Mouse (Mus musculus) liver, embryonic 12.5 days (tissue): Measurements from ENCODE around the gene Padi3. TPM values are rescaled to one million over a fixed set of nuclear protein-coding genes. Genes with fewer than 3 reads are reported as not detected.
A peak's percentile ranks its signal among the peaks of the same experiment; 100 is the strongest.

Source experiments
- ATAC-seq: fragments of 200-750 bp; cut with Nextera tagmentation; 2 replicates; pipeline ENCODE4 v1.8.0; 2017; ENCODE audit warnings: moderate number of reproducible peaks, mild to moderate bottlenecking, moderate library complexity
- H3K27ac ChIP-seq: fragments of 300-500 bp; sonication (generic); 2 replicates; pipeline ENCODE4 v1.5.1; 2016; ENCODE audit warnings: mild to moderate bottlenecking
- H3K27me3 ChIP-seq: fragments of 300-500 bp; sonication (generic); replicated peaks from 2 replicates; pipeline ENCODE4 v1.6.1; 2016; ENCODE audit warnings: mild to moderate bottlenecking, moderate library complexity
- H3K36me3 ChIP-seq: fragments of 300-500 bp; sonication (generic); 2 replicates; pipeline ENCODE4 v1.6.1; 2016; ENCODE audit warnings: mild to moderate bottlenecking, moderate library complexity
- H3K4me1 ChIP-seq: fragments of 300-500 bp; sonication (generic); 2 replicates; pipeline ENCODE4 v1.6.1; 2016
- H3K4me2 ChIP-seq: fragments of 300-500 bp; sonication (generic); 2 replicates; pipeline ENCODE4 v1.6.1; 2016; ENCODE audit warnings: mild to moderate bottlenecking, moderate library complexity
- H3K4me3 ChIP-seq: fragments of 300-500 bp; sonication (generic); 2 replicates; pipeline ENCODE4 v1.5.1; 2016; ENCODE audit warnings: mild to moderate bottlenecking, moderate library complexity
- H3K9ac ChIP-seq: fragments of 300-500 bp; sonication (generic); 2 replicates; pipeline ENCODE4 v1.6.1; 2016; ENCODE audit warnings: mild to moderate bottlenecking, moderate library complexity
- H3K9me3 ChIP-seq: fragments of 300-500 bp; sonication (generic); replicated peaks from 2 replicates; pipeline ENCODE4 v1.6.1; 2016; ENCODE audit warnings: mild to moderate bottlenecking, moderate library complexity
- WGBS: fragments of 180-500 bp; shearing (Covaris S2); methylation state at CpG from one replicate; pipeline ENCODE4 v1.1.7; 2016; ENCODE audit not compliant: insufficient replicate concordance; 5-methylcytosine and 5-hydroxymethylcytosine counted together
- polyA plus RNA-seq: library from polyadenylated mRNA; unstranded; fragments of >200 nt; fragmentation: Nextera tagmentation; extraction: Ambion mirVana; gene quantifications from 2 replicates; pipeline ENCODE4 v1.2.1, GENCODE M21; 2016

Gene Padi3
- polyA plus RNA-seq, 1 experiment from 2014 or later = 0.37 TPM

GRCm38 (mm10) chr4:140837879-140838278 lies 27.4 kb upstream of the Padi3 start:
- Histone ChIP-seq H3K9me3 (no peaks in the 10 kb centered on the region), H3K9ac (no peak overlapping the region), H3K4me2 (peak overlapping the region; percentile 31), H3K27ac (no peak overlapping the region), H3K4me3 (no peak overlapping the region), H3K36me3 (no peaks in the 10 kb centered on the region), H3K4me1 (peaks cover 25% of the 10 kb centered on the region), H3K27me3 (peaks cover 68% of the 10 kb centered on the region)
- ATAC-seq = peak; percentile 39; the same call in 1 of the 2 replicates
- 21% methylated on average over 8 of the region's 8 CpGs for WGBS

- no peak overlapping the region for H3K27ac ChIP-seq
- no peaks in the 10 kb centered on the region for H3K9me3 ChIP-seq
- peaks cover 24% of the 10 kb centered on the region for H3K4me1 ChIP-seq
- no peak for ATAC-seq
- H3K27me3 ChIP-seq = peaks cover 75% of the 10 kb centered on the region
- H3K4me2 ChIP-seq = no peak overlapping the region
- H3K36me3 ChIP-seq = no peaks in the 10 kb centered on the region
- H3K4me3 ChIP-seq = no peak overlapping the region
- no peak overlapping the region for H3K9ac ChIP-seq
- 63% methylated on average over 11 of the region's 11 CpGs for WGBS
Measured at GRCm38 (mm10) chr4:140836208-140836866, 25.9 kb upstream of the Padi3 start.

GRCm38 (mm10) chr4:140835682-140836081 lies 25.2 kb upstream of the Padi3 start:
- ATAC-seq = peak; percentile 78
- Histone ChIP-seq H3K9ac (no peak overlapping the region), H3K27ac (no peak overlapping the region), H3K36me3 (no peaks in the 10 kb centered on the region), H3K4me2 (peak overlapping the region; percentile 27), H3K27me3 (peaks cover 79% of the 10 kb centered on the region), H3K4me1 (peaks cover 19% of the 10 kb centered on the region), H3K4me3 (no peak overlapping the region), H3K9me3 (no peaks in the 10 kb centered on the region)
- 4% methylated on average over 7 of the region's 10 CpGs for WGBS

- no peak overlapping the region for H3K9ac ChIP-seq
- H3K27ac ChIP-seq = no peak overlapping the region
- no peaks in the 10 kb centered on the region for H3K36me3 ChIP-seq
- peaks cover 19% of the 10 kb centered on the region for H3K4me1 ChIP-seq
- H3K4me3 ChIP-seq = no peak overlapping the region
- peaks cover 91% of the 10 kb centered on the region for H3K27me3 ChIP-seq
- no peaks in the 10 kb centered on the region for H3K9me3 ChIP-seq
- no peak overlapping the region for H3K4me2 ChIP-seq
- 68% methylated on average over 6 of the region's 6 CpGs for WGBS
- no peak for ATAC-seq
Measured at GRCm38 (mm10) chr4:140834327-140834934, 24.0 kb upstream of the Padi3 start.

GRCm38 (mm10) chr4:140832821-140833220 lies 22.4 kb upstream of the Padi3 start:
- H3K27ac ChIP-seq = no peak overlapping the region
- ATAC-seq = no peak
- H3K9ac ChIP-seq = no peak overlapping the region
- H3K4me3 ChIP-seq = no peak overlapping the region
- peaks cover 14% of the 10 kb centered on the region for H3K4me1 ChIP-seq
- no peak overlapping the region for H3K4me2 ChIP-seq
- H3K9me3 ChIP-seq = no peaks in the 10 kb centered on the region
- 52% methylated on average over 8 of the region's 8 CpGs for WGBS
- peaks cover 85% of the 10 kb centered on the region for H3K27me3 ChIP-seq
- no peaks in the 10 kb centered on the region for H3K36me3 ChIP-seq

- no peaks in the 10 kb centered on the region for H3K9me3 ChIP-seq
- H3K4me1 ChIP-seq = peaks cover 13% of the 10 kb centered on the region
- H3K9ac ChIP-seq = no peak overlapping the region
- no peak for ATAC-seq
- H3K4me3 ChIP-seq = no peak overlapping the region
- 74% methylated on average over 4 of the region's 4 CpGs for WGBS
- peaks cover 85% of the 10 kb centered on the region for H3K27me3 ChIP-seq
- no peaks in the 10 kb centered on the region for H3K36me3 ChIP-seq
- no peak overlapping the region for H3K4me2 ChIP-seq
- no peak overlapping the region for H3K27ac ChIP-seq
Measured at GRCm38 (mm10) chr4:140831808-140832207, 21.4 kb upstream of the Padi3 start.

GRCm38 (mm10) chr4:140827237-140827636 lies 16.8 kb upstream of the Padi3 start:
- WGBS = 44% methylated on average over 3 of the region's 3 CpGs
- Histone ChIP-seq H3K4me3 (no peak overlapping the region), H3K4me1 (no peaks in the 10 kb centered on the region), H3K9me3 (no peaks in the 10 kb centered on the region), H3K36me3 (no peaks in the 10 kb centered on the region), H3K4me2 (no peak overlapping the region), H3K27ac (no peak overlapping the region), H3K9ac (no peak overlapping the region), H3K27me3 (peaks cover 67% of the 10 kb centered on the region)
- ATAC-seq = no peak

GRCm38 (mm10) chr4:140825942-140826341 lies 15.5 kb upstream of the Padi3 start:
- H3K4me1 ChIP-seq = no peaks in the 10 kb centered on the region
- WGBS = 52% methylated on average over 11 of the region's 11 CpGs

GRCm38 (mm10) chr4:140821988-140822387 lies 11.5 kb upstream of the Padi3 start:
- 50% methylated on average over 5 of the region's 5 CpGs for WGBS
- ATAC-seq = no peak; the same call in 1 of the 2 replicates
- H3K36me3 ChIP-seq = no peaks in the 10 kb centered on the region

More at GRCm38 (mm10) chr4:140825942-140826341, 15.5 kb upstream of the Padi3 start:
- Histone ChIP-seq H3K4me2 (no peak overlapping the region), H3K27ac (no peak overlapping the region), H3K9ac (no peak overlapping the region), H3K36me3 (no peaks in the 10 kb centered on the region), H3K9me3 (no peaks in the 10 kb centered on the region), H3K27me3 (peaks cover 60% of the 10 kb centered on the region), H3K4me3 (no peak overlapping the region)
- ATAC-seq = no peak

GRCm38 (mm10) chr4:140817413-140817812 lies 7.0 kb upstream of the Padi3 start:
- Histone ChIP-seq H3K9ac (no peak overlapping the region), H3K4me3 (no peak overlapping the region), H3K36me3 (no peaks in the 10 kb centered on the region)

More at GRCm38 (mm10) chr4:140821988-140822387, 11.5 kb upstream of the Padi3 start:
- no peak overlapping the region for H3K4me2 ChIP-seq
- peaks cover 29% of the 10 kb centered on the region for H3K27me3 ChIP-seq
- no peak overlapping the region for H3K4me3 ChIP-seq
- H3K27ac ChIP-seq = no peak overlapping the region
- no peak overlapping the region for H3K9ac ChIP-seq
- peaks cover 5% of the 10 kb centered on the region for H3K4me1 ChIP-seq
- H3K9me3 ChIP-seq = no peaks in the 10 kb centered on the region

GRCm38 (mm10) chr4:140815996-140816917 lies 5.8 kb upstream of the Padi3 start:
- peaks cover 25% of the 10 kb centered on the region for H3K27me3 ChIP-seq
- peak overlapping the region; percentile 90 for H3K4me2 ChIP-seq
- H3K4me3 ChIP-seq = no peak overlapping the region
- peak overlapping the region; percentile 46; the same call in 1 of the 2 replicates for H3K27ac ChIP-seq
- H3K9me3 ChIP-seq = no peaks in the 10 kb centered on the region
- H3K36me3 ChIP-seq = no peaks in the 10 kb centered on the region
- peak; percentile 48 for ATAC-seq
- WGBS = 12% methylated on average over 10 of the region's 10 CpGs
- peaks cover 62% of the 10 kb centered on the region for H3K4me1 ChIP-seq
- no peak overlapping the region for H3K9ac ChIP-seq

More at GRCm38 (mm10) chr4:140817413-140817812, 7.0 kb upstream of the Padi3 start:
- H3K27ac ChIP-seq = no peak overlapping the region
- WGBS = 90% methylated on average over 8 of the region's 8 CpGs
- no peak for ATAC-seq
- no peaks in the 10 kb centered on the region for H3K9me3 ChIP-seq
- H3K4me1 ChIP-seq = peaks cover 51% of the 10 kb centered on the region
- no peak overlapping the region for H3K4me2 ChIP-seq
- H3K27me3 ChIP-seq = peaks cover 16% of the 10 kb centered on the region
